In the genomic region with DNA sequence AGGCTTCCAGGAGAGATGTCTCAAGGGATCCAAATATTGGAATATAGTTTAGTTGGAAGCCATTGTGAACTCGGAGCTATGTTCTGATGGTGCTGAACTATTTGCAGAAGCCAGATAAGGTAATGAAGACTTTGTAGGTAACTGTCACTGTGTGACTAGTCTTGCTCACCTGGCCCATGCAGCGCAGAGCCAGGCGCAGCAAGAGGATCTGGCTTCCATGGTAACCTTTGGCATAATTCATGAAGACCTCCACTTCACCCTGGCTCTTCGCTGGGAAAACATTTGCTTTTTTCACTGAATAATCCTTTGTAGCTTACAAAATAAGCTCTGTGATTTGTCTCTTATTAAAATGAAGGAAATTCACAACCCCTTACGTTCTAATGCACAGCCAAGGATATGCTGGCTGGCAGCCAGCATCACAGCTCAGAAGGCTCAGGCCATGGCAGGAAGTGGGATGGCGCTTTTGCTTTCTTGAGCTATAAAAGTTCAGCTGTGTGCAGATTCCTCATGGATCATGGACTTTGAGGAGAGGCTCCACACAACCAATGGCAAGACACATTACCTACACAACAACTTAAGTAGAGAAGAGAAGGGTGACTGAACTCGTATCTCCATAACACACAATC, we compare ENCODE assay signal across 12 mouse cellular contexts.
DNase-seq lines count a peak whose midpoint lies in the region; ATAC-seq and TF ChIP-seq lines count a peak whose summit lies in the region.
"Had no signal": no experiment of that assay in that cellular context is flagged by ENCODE, and none has a peak within 500 bp of the region (broad histone marks: within the 10 kb centered on the region; RNA-seq: fewer than 3 reads in every experiment).

No protein-coding gene starts in this region.

- ATAC-seq in heart, postnatal 0 days (ENCODE audit: insufficient read depth, low read depth), result no peak
- ATAC-seq in liver, postnatal 0 days, result no peak
- ATAC-seq in limb, embryonic 14.5 days (ENCODE audit: low FRiP score, low read depth), result peak; percentile 65
- ATAC-seq: CD4-positive, CD25-positive, alpha-beta regulatory T cell, adult 4 months; hindbrain, embryonic 16.5 days; Patski had no signal

- no peak for TF ChIP-seq POLR2A in brain, embryonic 14.5 days (IDR thresholded peaks at IDR 0.05; ENCODE audit: borderline replicate concordance, extremely low read depth, insufficient read depth, insufficient read length, poor library complexity, severe bottlenecking)
- TF ChIP-seq POLR2A in limb, embryonic 14.5 days (IDR thresholded peaks at IDR 0.05; ENCODE audit: borderline replicate concordance, extremely low read depth, insufficient read depth, insufficient read length), result no peak

- no peak overlapping the region for H3K27ac ChIP-seq in heart, postnatal 0 days (ENCODE audit: low read depth)
- no peak overlapping the region for H3K27ac ChIP-seq in liver, postnatal 0 days (ENCODE audit: low read depth)
- H3K27ac ChIP-seq in limb, embryonic 14.5 days (replicated peaks; ENCODE audit: low read depth, low read length), result no peak overlapping the region

- no peaks in the 10 kb centered on the region for H3K36me3 ChIP-seq in heart, postnatal 0 days (replicated peaks; ENCODE audit: control insufficient read depth, insufficient read depth, low read length)
- no peaks in the 10 kb centered on the region for H3K36me3 ChIP-seq in liver, postnatal 0 days (replicated peaks; ENCODE audit: insufficient read depth, low read length)
- H3K36me3 ChIP-seq in limb, embryonic 14.5 days (ENCODE audit: control insufficient read depth, insufficient read depth, low read length), result no peaks in the 10 kb centered on the region

- H3K27me3 ChIP-seq in heart, postnatal 0 days (ENCODE audit: control insufficient read depth, insufficient read depth, low read length), result no peaks in the 10 kb centered on the region
- no peaks in the 10 kb centered on the region for H3K27me3 ChIP-seq in liver, postnatal 0 days (ENCODE audit: insufficient read depth, low read length)
- no peaks in the 10 kb centered on the region for H3K27me3 ChIP-seq in limb, embryonic 14.5 days (ENCODE audit: control insufficient read depth, insufficient read depth, low read length)
- H3K27me3 ChIP-seq: Patski had no signal

- no peaks in the 10 kb centered on the region for H3K9me3 ChIP-seq in heart, postnatal 0 days (replicated peaks; ENCODE audit: control insufficient read depth, low read length)
- H3K9me3 ChIP-seq in liver, postnatal 0 days (ENCODE audit: low read length), result no peaks in the 10 kb centered on the region
- no peaks in the 10 kb centered on the region for H3K9me3 ChIP-seq in limb, embryonic 14.5 days (ENCODE audit: control insufficient read depth, low read length)

- TF ChIP-seq EP300 in heart, postnatal 0 days (IDR thresholded peaks at IDR 0.05; ENCODE audit: low read depth), result no peak
- TF ChIP-seq EP300 in liver, postnatal 0 days (IDR thresholded peaks at IDR 0.05; ENCODE audit: low read depth), result no peak

- no peaks in the 10 kb centered on the region for H3K4me1 ChIP-seq in heart, postnatal 0 days (ENCODE audit: control insufficient read depth, insufficient read depth)
- H3K4me1 ChIP-seq in liver, postnatal 0 days (ENCODE audit: insufficient read depth), result no peaks in the 10 kb centered on the region
- H3K4me1 ChIP-seq in limb, embryonic 14.5 days (ENCODE audit: control insufficient read depth, insufficient read depth, low read length), result peaks cover 11% of the 10 kb centered on the region

- 66% methylated on average over 7 of the region's 7 CpGs for WGBS in heart, postnatal 0 days
- WGBS in liver, postnatal 0 days (ENCODE audit: insufficient replicate concordance), result 68% methylated on average over 7 of the region's 7 CpGs
- 47% methylated on average over 7 of the region's 7 CpGs for WGBS in limb, embryonic 14.5 days

- no peak overlapping the region for H3K4me2 ChIP-seq in heart, postnatal 0 days (ENCODE audit: low read depth, low read length)
- H3K4me2 ChIP-seq in liver, postnatal 0 days (ENCODE audit: low read depth, low read length), result no peak overlapping the region
- H3K4me2 ChIP-seq in limb, embryonic 14.5 days (replicated peaks; ENCODE audit: low read depth, low read length, severe bottlenecking), result no peak overlapping the region

- DNase-seq in heart, postnatal 0 days (ENCODE audit: low spot score), result peak; percentile 6
- DNase-seq in heart, adult 9 months (ENCODE audit: low spot score in 2 of 2), result no peak
- DNase-seq in liver, result peak; percentile 10
- no peak for DNase-seq in liver, postnatal 0 days
- peak; percentile 64 for DNase-seq in brain, embryonic 14.5 days (ENCODE audit: low read depth)
- peak; percentile 83 for DNase-seq in limb, embryonic 14.5 days (ENCODE audit: low spot score)
- DNase-seq in embryo, embryonic 11 days, result no peak
- DNase-seq: adrenal gland, adult 2 months; thymus, adult 2 months had no signal

- no peak for TF ChIP-seq CTCF in heart, postnatal 0 days (IDR thresholded peaks at IDR 0.05; ENCODE audit: low read depth)
- no peak for TF ChIP-seq CTCF in liver, postnatal 0 days (IDR thresholded peaks at IDR 0.05; ENCODE audit: low read depth)
- TF ChIP-seq CTCF in brain, embryonic 14.5 days (IDR thresholded peaks at IDR 0.05; ENCODE audit: borderline replicate concordance, extremely low read depth, insufficient read depth, insufficient read length), result no peak

- no peak overlapping the region for H3K9ac ChIP-seq in heart, postnatal 0 days (replicated peaks; ENCODE audit: low read depth, low read length)
- H3K9ac ChIP-seq in liver, postnatal 0 days (replicated peaks), result no peak overlapping the region
- no peak overlapping the region for H3K9ac ChIP-seq in limb, embryonic 14.5 days (ENCODE audit: low read depth, low read length, severe bottlenecking)

- no peak overlapping the region for H3K4me3 ChIP-seq in heart, postnatal 0 days (ENCODE audit: low read depth, low read length)
- H3K4me3 ChIP-seq in liver, postnatal 0 days (ENCODE audit: low read depth, low read length), result no peak overlapping the region
- H3K4me3 ChIP-seq in limb, embryonic 14.5 days (replicated peaks; ENCODE audit: low read length), result no peak overlapping the region

Comparison
In these comparisons a context has a peak if more than half of its experiments do, and no peak if none do; other contexts are left out.
1. DNase-seq: peak in heart, postnatal 0 days (single experiment), liver (single experiment), brain, embryonic 14.5 days (single experiment) and limb, embryonic 14.5 days (single experiment); none in heart, adult 9 months (0 of 2), liver, postnatal 0 days (single experiment) and embryo, embryonic 11 days (single experiment).